Mouse (Mus musculus): Measurements from ENCODE around the gene Sfn.

- TF ChIP-seq POLR2A (IDR thresholded peaks at IDR 0.05; ENCODE audit: borderline replicate concordance, extremely low read depth, insufficient read depth, insufficient read length, poor library complexity, severe bottlenecking) (no peak), CTCF (IDR thresholded peaks at IDR 0.05; ENCODE audit: borderline replicate concordance, extremely low read depth, insufficient read depth, insufficient read length) (no peak)
Observed at GRCm38 (mm10) chr4:133631071-133631768, 29.3 kb upstream of the Sfn start.
